Mouse (Mus musculus): ENCODE measurements around the gene Zfp575.

DNA sequence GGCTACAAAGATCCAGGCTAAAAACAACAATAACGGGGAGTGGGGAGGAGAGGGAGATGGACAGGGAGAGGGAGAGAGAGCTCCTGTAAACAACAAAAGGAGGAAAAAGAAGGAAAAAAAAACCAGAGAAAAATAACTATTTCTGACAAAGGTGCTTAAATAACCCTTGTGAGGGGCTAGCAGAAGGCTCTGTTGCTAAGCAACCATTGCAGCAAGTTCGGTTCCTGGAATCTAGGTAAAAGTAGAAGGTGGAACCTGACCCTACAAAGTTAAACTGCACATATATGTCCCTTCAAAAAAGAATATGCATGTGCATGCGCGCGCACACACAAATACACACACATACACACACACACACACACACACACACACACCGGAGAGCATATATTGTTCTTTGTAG is 5.3 kb upstream of the Zfp575 start:
- TF ChIP-seq POLR2A (IDR thresholded peaks at IDR 0.05; ENCODE audit: borderline replicate concordance, extremely low read depth, insufficient read depth, insufficient read length, poor library complexity, severe bottlenecking) (no peak), CTCF (IDR thresholded peaks at IDR 0.05; ENCODE audit: borderline replicate concordance, extremely low read depth, insufficient read depth, insufficient read length) (no peak)

All from brain, embryonic 14.5 days (tissue).